Mouse (Mus musculus) neutrophil, adult 5-6 weeks (primary cell): ENCODE measurements at regions not wholly inside any gene's neighbourhood (a gene's known extent, or its start where the extent isn't known, plus 50 kb on each side); places are given as distances from the start of the nearest gene placed in this dataset.

Experiments used
- ATAC-seq: fragments of 151-379, 151-347 bp; 2 replicates; pipeline ENCODE4 v1.8.0; 2017; ENCODE audit warnings: mild to moderate bottlenecking, moderate TSS enrichment; ENCODE audit not compliant: insufficient number of reproducible peaks, poor library complexity, low FRiP score, severe bottlenecking; ENCODE audit errors: extremely low read depth

DNA sequence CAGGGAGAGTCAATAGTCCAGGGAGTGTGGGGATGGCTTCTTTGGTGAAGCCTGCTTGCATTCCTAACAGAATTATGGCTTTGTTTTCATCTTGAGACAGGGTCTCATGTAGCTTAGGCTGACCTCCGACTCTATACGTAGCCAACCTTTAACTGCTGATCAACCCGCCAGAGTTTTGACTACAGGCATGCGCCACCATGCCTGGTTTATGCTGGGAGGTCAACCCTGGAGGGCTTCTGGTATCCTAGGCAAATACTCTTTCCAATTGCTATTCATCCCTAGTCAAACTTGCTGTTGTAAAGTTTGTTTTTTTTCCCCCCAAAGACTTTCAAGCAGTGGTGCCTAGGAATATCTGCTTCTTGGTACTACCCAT, 127.3 kb upstream of the Adgrl2 start:
- ATAC-seq, result no peak

DNA sequence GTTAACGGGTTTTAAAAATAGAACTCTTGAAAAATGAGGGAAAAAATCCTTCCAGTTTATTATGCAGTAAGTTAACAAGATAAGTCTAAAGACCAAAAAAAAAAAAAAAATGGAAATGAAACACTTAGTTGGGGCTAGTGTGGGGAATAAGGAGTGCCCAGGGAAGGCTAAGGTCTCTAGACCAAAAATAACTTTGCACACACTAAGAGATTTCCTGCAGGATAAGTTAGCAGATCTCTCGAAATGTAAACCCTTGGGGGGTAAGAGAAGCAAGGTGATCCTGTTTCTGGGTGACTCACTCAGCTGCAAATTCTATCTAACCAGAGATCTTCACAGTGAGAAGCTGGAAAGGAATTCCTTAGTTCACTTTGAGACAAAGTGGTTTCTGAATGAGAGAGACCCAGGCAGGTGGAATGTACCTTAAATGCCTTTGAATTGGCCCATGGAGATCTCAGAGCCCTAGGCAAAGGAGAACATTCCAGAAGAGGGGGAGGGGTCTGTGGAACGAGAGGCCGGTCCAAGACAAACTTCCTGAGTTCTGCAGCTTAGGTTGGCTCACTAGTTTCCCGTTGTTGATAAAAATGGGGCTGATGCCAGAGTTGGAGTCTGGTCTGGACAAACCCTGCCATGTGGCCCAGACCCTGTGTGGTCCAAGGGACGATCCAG, 126.8 kb upstream of the Adgrl2 start:
- ATAC-seq, result no peak

DNA sequence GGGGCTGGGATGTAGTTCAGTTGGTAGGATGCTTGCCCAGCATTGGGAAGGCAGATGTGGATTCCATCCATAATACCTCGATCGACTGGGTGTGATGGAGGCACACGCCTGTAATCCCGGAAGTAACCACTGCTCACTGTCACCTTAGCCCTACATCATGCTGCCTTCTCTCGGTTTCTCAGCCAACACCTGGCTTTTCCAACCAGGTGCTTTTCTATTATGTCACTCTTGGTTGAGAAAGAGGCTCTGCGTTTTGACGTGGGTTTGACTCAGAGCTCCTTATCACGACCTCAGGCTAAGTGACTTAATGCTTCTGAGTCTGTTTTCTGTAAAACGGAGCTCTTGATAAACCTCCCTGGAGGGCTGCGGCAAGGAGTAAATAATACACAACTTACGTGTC, 126.2 kb upstream of the Adgrl2 start:
- ATAC-seq, result no peak

DNA sequence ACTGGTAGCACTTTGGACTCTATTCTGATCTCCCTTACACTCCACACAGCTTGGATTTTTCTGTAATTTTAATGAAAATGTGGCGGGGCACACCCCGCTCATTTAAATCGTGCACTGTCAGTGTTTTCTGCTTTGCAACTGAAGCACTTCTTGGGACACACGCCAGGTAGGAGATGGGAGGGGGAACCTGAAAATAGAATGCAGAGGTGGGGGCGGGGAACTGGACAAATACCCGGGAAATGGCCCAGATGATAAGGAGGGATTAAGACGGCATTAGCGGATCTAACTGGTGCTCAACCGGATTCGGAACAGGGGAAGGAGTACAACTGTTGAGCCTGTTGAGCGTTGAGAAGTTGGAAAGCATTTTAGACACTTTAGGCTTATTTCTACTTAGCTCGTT, 125.5 kb upstream of the Adgrl2 start:
- no peak for ATAC-seq

DNA sequence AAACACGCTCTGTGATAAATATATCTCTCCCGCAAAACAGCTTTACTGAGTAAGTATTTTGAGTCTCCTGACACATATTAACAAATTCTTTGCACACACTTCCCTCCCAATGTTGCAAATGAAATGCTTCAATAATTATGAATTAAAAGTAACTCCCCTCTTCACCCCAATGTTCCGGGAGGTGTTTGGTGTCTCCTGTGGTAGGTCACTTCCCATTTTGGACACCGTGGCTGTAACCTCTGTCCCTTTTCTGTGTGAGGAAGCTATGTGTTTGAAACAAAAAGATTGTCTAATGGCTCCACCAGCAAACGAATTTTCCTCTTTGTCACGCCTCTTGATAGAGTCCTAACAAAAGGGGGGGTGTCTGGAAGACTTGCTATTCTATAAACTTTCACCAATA, 122.5 kb upstream of the Adgrl2 start:
- ATAC-seq, result no peak

DNA sequence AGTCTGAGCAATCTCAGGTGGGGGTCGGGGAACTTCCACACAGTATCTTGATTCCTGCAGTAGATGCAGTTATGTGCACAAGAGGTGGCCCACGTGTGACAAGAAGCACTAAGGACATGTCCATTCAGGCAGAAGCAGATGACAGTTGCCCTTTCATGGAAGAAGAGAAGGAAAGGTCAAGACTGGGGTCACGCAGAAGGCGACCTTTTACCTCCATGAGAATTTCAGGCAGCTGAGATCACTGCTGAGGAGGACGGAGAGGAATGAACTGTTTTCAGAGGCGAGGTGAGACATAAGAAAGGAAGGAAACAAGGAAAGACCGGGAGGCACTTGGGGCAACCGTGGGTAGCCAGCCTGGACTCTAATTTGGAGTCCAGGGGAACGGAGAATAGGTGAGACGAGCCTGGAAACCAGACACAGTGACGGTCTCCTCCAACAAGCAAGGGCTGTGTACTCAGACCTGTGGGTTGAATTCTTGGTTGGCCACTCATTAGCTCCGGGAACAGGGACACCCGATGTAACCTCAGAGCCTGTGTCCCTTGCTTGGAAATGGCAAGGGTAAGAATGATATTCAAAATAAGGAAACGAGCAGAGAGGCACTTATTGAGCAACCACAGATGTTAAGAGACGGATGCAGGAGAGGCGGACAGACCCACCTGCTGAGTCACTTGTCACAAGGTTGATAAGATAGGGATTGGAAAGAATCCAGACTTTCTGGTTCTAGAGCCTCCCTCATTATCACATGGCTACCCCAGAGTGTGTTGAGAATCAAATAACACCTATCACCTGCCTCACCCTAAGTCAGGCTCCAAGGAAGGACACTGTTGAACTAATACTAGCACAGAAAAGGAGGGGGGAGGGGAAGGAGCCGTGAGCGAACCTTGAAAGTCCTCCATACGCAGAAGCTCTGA, 121.4 kb upstream of the Adgrl2 start:
- ATAC-seq, result peak; percentile 20; the same call in 1 of the 2 replicates

DNA sequence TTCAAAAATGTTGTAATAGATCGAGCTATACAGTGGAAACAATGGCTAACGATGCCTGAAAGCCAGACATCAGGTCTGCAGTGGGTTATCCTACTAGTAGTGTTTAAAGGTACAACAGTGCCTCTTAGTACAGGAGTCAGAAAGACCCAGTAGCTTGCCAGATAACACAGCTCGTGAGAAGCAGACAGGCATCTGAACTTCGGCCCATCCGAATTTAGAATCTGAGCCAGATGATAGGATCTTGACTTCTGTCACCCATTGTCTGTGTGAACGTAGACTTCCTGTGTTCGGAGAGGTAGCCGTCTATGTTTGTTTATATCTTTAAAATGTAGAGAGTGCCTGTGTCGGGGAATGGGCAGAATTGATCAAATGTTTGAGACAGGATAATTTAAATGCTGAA, 120.5 kb upstream of the Adgrl2 start:
- no peak for ATAC-seq

DNA sequence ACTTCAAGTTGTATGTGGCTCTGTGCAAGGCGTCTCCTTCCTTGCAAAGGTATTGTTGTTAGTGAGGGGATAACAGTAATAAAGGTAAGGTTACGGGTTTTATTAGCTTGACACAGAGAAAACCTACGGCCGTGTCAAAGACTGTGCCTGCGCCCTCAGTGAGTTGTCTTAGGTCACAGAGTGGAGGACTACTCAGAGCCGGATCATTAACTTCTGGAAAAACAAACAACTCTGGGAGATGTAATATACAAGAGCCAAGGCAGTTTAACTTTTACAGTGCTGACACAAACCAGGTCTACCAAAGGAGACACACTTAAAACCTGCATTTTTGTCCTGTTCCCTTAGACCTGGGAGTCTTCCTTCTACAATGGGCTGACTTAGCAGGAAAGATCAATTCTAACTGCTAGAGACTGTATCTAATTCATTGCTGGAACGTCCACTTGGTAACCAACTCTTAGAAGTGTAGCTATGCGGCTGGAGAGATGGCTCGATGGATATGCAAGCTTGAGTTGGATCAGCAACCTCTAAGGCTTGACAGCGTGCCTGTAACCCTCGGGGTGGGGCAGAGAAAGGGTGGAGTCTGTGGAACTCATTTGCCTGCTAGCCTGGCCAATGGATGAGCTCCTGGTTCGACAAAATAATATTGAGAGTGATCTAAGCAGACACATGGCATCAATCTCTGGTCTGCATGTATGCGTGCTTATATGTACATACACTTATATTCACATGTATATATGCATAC, 115.5 kb upstream of the Adgrl2 start:
- no peak for ATAC-seq

DNA sequence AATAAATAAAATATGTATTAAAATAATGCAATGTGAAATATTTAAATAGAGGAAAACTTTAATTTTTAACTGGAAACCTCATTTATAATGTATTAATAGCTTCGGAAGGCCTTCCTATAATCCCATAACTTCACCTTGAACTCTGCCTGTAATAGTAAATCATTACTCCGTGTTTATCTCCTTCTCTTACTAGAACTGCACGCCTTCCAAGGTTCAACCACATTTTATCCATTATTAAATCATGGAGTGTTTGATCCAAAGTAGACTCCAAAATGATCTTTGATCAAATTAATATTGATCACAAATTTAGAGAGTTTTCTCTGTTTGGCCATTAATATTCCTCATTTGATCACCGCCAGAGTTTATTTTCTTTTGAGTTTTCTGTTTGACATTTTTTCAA, 114.8 kb upstream of the Adgrl2 start:
- ATAC-seq, result no peak

DNA sequence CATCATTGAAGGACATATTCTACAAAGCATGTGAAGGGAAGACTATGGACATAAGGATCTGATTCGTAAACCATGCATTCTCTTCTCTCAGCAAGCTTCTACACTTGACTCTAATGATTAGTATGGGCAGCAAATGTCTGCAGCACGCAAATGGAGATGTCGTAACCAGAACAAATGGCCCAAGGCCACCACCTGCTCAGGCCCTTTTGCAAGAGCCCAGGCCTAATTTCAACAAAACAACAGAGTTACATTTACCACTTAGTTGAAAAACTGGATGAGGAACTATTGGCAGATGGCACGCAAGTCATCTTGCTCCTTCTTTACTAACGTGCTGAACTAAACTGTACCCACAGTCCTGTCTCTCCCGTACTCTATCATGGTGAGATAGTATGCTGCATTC, 113.7 kb upstream of the Adgrl2 start:
- ATAC-seq, result no peak

DNA sequence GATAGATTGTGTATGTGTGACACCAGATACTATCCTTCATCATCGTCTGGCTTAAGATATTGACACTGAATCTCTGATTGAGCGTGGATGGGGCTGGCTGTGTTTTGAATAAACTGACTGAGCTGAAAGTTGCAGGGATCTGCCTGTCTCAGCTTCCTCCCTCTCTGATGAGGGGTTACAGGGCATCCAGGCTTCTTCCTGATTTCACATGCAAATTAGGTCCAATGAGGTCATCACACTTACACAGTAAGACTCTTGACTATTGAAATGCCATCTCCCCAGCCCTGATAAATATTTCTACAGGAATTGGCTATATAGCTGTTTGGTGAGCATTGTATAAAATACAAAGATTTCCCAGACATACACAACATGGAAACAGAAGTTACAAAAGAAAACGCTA, 113.1 kb upstream of the Adgrl2 start:
- no peak for ATAC-seq

DNA sequence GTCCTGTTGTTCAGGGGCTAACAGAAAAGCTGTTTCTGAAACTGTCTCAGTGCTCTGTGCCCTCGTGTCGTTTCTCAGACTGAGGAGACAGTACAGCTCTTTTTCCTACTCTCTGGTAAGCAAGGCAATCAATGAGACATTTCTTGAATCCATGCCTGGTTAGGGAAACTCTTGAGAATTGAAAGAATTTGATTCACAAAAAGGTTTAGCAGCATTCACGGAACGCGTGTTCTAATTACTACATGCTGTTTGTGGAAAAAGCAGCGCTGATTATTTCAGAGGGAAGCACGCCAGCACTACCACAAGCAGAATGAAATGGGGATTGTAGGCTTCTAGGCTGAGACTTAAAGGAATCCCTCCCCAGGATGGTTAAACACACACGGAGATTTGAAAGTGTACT, 112.5 kb upstream of the Adgrl2 start:
- ATAC-seq, result no peak

DNA sequence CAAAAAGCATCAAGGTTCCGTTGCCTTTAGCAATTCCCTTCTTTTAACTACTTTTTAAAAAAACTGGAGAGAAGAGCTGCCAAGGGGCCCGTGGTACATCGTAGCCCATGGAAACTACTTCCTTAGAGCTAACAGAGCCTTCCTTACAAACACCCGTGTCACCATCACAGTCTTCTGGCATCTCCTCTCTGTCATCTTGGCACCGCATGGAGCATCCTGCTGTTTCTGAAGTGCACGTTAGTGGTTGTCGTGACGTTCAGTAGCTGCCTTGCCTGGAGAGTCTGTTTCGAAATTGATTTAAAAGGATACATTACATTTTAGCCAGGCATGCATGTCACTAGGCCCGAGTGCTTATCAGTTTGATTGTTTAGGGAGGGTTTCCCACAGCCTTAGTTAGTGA, 111.4 kb upstream of the Adgrl2 start:
- ATAC-seq, result no peak

DNA sequence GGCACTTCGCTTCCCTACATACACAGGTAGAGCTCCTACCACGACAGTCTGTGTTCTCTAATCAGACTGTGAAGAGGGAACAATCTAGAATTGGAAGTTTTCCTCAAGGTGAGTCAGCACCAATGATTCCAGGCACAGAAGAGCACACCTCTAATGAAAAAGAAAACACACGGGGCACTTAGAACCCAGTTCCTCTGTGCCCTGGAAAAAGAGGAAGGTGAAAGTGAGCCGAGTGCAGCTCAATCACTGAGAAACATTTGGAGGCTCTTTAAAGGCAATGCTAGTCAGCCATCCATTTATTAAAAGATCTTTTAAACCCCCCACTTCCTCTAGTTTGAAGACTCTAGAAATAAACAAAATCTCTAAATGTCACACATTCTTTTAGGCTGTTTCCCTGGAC, 108.4 kb upstream of the Adgrl2 start:
- peak; percentile 44; the same call in 1 of the 2 replicates for ATAC-seq

DNA sequence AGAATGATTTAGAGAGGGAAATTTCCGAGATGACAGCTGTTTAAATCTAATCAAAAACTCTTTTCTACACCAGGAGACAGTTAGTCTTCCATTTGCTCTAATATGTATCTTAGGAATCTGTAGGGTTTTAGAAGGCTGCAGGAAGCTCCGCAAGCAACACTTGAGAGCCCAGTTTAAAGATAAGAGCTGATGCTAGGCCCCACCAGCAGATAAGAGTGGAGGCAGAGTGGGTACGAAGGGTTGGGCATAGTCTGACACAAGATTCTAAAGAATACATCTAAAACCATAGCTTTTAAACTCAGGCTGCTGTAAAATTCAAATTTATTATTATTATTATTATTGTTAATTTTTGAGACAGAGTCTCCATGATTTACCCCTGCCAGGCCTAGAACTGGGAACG, 106.7 kb upstream of the Adgrl2 start:
- ATAC-seq, result no peak

DNA sequence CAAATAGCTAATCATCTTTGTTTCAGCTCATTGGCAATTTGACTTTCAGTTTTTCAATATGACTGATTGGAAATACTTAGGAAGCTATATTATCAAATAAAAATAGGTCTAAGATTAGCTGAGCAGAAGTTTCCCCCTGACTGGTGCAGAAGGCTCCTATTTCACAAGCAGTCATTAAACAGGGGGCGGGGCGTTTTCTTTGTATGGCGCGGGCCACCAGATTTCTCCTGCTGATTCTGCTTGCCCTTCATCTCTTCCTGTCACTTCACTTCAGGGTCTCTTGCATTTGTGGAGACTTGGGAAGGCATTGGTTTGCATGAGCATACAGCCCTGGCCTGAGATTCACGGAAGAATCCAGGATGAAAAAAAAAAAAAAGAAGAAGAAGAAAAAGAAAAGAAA, 102.3 kb upstream of the Adgrl2 start:
- no peak for ATAC-seq

DNA sequence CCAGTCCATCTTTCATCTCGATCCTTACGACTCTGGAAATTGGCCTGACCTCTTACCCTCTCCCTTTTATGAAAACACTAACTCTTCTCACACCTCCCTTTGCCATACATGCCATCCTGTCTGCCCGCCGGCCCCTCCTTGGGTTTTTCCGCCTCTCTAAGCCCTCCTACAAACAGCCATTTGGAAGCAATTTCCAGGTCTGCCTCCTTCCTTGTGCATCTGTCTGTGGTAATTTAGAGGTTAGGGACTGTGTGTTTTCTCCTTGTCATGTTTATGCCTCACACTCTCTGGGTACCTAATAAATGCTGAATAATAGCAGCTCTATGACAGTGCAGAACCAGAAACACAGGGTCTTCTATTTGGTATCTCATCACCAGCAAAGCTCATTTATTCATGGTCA, 99.7 kb upstream of the Adgrl2 start:
- no peak for ATAC-seq

DNA sequence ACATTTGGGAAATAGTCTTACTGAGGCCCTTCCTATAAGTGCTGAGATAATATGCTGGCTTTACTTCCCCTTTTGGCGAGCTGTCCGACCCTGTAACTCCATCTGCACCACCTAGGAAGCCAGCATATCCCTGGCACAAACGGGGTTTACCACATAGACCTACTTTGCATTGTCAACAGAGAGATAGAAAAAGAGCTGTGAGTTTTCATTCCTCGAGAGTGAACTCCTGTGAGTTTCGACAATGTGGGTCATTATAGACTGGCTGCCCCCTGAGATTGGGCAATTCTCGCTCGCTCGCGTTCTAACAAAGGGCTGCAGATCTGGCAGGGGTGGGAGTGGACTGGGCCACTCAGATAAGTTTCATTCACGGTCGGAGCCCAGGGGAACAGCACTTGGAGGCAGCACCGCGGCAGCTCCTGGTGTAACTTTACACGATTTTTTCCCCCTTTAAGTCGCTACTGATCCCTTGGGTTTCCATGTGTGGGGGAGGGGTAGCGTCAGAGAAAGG, 98.3 kb upstream of the Adgrl2 start:
- no peak; the same call in 1 of the 2 replicates for ATAC-seq

DNA sequence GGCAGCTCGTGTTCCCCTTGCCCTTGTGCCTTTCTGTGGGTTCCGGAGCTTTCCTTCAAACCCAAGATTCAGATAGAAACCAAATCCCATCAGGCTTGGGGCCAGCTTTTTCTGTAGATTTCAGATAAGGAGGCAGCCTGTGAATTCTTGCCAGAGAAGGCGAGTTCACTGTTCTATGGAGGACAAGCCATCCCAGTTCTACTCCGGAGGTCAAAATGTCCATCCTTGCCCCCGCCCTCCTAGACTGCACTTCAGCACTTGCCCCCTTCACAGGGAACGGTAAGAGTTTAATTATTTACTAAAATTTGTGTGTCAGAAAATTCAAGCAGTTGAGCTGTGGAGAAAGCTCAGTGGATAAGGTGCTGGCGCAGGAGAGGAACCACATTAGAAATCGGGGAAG, 97.1 kb upstream of the Adgrl2 start:
- ATAC-seq, result no peak

DNA sequence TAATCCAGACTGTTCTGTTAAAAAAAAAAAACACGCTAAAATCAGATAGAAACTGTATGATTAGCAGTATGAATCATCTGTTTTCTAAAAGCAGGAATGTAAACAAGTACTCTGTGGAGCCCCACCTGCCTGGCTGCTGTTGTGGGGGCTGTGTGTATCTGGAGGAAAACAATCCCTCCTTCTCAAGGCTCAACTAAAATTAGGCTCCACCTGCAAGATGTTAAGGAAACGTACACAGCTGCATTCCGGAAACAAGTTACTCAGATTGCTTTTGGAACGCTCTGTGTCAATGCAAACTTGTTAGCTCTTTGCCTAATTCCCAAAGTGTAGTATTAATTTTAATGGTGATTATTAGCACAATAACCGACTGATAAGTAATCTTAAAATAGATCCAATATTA, 96.3 kb upstream of the Adgrl2 start:
- no peak for ATAC-seq
